Mouse (Mus musculus) forebrain, embryonic 12.5 days (tissue): ENCODE results near the gene Col9a3. TPM values are rescaled to one million over a fixed set of nuclear protein-coding genes. Genes with fewer than 3 reads are reported as not detected.
A peak's percentile ranks its signal among the peaks of the same experiment; 100 is the strongest.

Source experiments
- ATAC-seq: fragments of 200-750 bp; cut with Nextera tagmentation; 2 replicates; pipeline ENCODE4 v1.8.0; 2017; ENCODE audit warnings: moderate TSS enrichment; ENCODE audit not compliant: low FRiP score
- H3K27ac ChIP-seq: fragments of 300-500 bp; sonication (generic); 2 replicates; pipeline ENCODE4 v1.5.1; 2016; ENCODE audit warnings: mild to moderate bottlenecking
- H3K27me3 ChIP-seq: fragments of 300-500 bp; sonication (generic); 2 replicates; pipeline ENCODE4 v1.6.1; 2016; ENCODE audit warnings: mild to moderate bottlenecking
- H3K36me3 ChIP-seq: fragments of 300-500 bp; sonication (generic); replicated peaks from 2 replicates; pipeline ENCODE4 v1.6.1; 2016; ENCODE audit warnings: mild to moderate bottlenecking
- H3K4me1 ChIP-seq: fragments of 300-500 bp; sonication (generic); 2 replicates; pipeline ENCODE4 v1.6.1; 2016
- H3K4me2 ChIP-seq: fragments of 300-500 bp; sonication (generic); 2 replicates; pipeline ENCODE4 v1.6.1; 2016; ENCODE audit warnings: mild to moderate bottlenecking, moderate library complexity
- H3K4me3 ChIP-seq: fragments of 300-500 bp; sonication (generic); replicated peaks from 2 replicates; pipeline ENCODE4 v1.5.1; 2016; ENCODE audit warnings: mild to moderate bottlenecking
- H3K9ac ChIP-seq: fragments of 300-500 bp; sonication (generic); 2 replicates; pipeline ENCODE4 v1.6.1; 2016; ENCODE audit warnings: mild to moderate bottlenecking
- H3K9me3 ChIP-seq: fragments of 300-500 bp; sonication (generic); 2 replicates; pipeline ENCODE4 v1.6.1; 2016
- WGBS: fragments of 180-500 bp; shearing (Covaris S2); methylation state at CpG from one replicate; pipeline ENCODE4 v1.1.7; 2016; 5-methylcytosine and 5-hydroxymethylcytosine counted together
- polyA plus RNA-seq: library from polyadenylated mRNA; unstranded; fragments of >200 nt; fragmentation: Nextera tagmentation; extraction: Ambion mirVana; gene quantifications from 2 replicates; pipeline ENCODE4 v1.2.1, GENCODE M21; 2016

Col9a3 gene
- 25.7 and 28.6 TPM in 2 replicates for polyA plus RNA-seq

- H3K9me3 ChIP-seq = no peaks in the 10 kb centered on the region
- H3K27me3 ChIP-seq = peaks cover 51% of the 10 kb centered on the region
- ATAC-seq = no peak
- 46% methylated on average over 4 of the region's 4 CpGs for WGBS
- peak within 1 kb of the TSS; percentile 36 for H3K4me3 ChIP-seq
- H3K4me2 ChIP-seq = peak within 1 kb of the TSS; percentile 64
- H3K36me3 ChIP-seq = peaks cover 33% of the 10 kb centered on the region
- H3K27ac ChIP-seq = no peak within 1 kb of the TSS; the same call in 1 of the 2 replicates
- H3K4me1 ChIP-seq = peaks cover 23% of the 10 kb centered on the region
- H3K9ac ChIP-seq = peak within 1 kb of the TSS; percentile 51
These were observed at the start of gene Col9a3 for GRCm38 (mm10) chr2:180597490-180597889. Gene Col9a3 (plus strand): TSS chr2:180597790.

- Histone ChIP-seq H3K9ac (no peak overlapping the region), H3K9me3 (no peaks in the 10 kb centered on the region), H3K4me3 (no peak overlapping the region), H3K4me2 (no peak overlapping the region), H3K4me1 (peaks cover 11% of the 10 kb centered on the region), H3K27ac (no peak overlapping the region), H3K36me3 (no peaks in the 10 kb centered on the region), H3K27me3 (no peaks in the 10 kb centered on the region)
- ATAC-seq = no peak
- 83% methylated on average over 3 of the region's 3 CpGs for WGBS
These were observed 45.2 kb upstream of the Col9a3 start for GRCm38 (mm10) chr2:180552340-180552739.

- Histone ChIP-seq H3K4me2 (no peak overlapping the region), H3K9ac (no peak overlapping the region), H3K27ac (no peak overlapping the region), H3K4me3 (no peak overlapping the region), H3K4me1 (no peaks in the 10 kb centered on the region), H3K9me3 (no peaks in the 10 kb centered on the region), H3K36me3 (no peaks in the 10 kb centered on the region), H3K27me3 (no peaks in the 10 kb centered on the region)
- WGBS = 55% methylated on average over 3 of the region's 3 CpGs
- no peak for ATAC-seq
These were observed 42.4 kb upstream of the Col9a3 start for GRCm38 (mm10) chr2:180555219-180555618.

- H3K27ac ChIP-seq = no peak overlapping the region
- H3K4me1 ChIP-seq = no peaks in the 10 kb centered on the region
- no peak for ATAC-seq
- H3K9me3 ChIP-seq = no peaks in the 10 kb centered on the region
- H3K27me3 ChIP-seq = no peaks in the 10 kb centered on the region
- H3K4me2 ChIP-seq = no peak overlapping the region
- WGBS = 89% methylated on average over 3 of the region's 3 CpGs
- H3K4me3 ChIP-seq = no peak overlapping the region
- H3K36me3 ChIP-seq = no peaks in the 10 kb centered on the region
- no peak overlapping the region for H3K9ac ChIP-seq
These were observed 41.1 kb upstream of the Col9a3 start for GRCm38 (mm10) chr2:180556470-180556869.

GRCm38 (mm10) chr2:180560245-180560644, 37.3 kb upstream of the Col9a3 start:
- H3K27me3 ChIP-seq = peaks cover 25% of the 10 kb centered on the region; the same call in 1 of the 2 replicates
- no peak overlapping the region for H3K4me2 ChIP-seq
- no peak overlapping the region for H3K27ac ChIP-seq
- WGBS = 59% methylated on average over 5 of the region's 5 CpGs
- H3K4me3 ChIP-seq = no peak overlapping the region
- no peak overlapping the region for H3K9ac ChIP-seq
- no peaks in the 10 kb centered on the region for H3K4me1 ChIP-seq
- no peaks in the 10 kb centered on the region for H3K9me3 ChIP-seq
- H3K36me3 ChIP-seq = no peaks in the 10 kb centered on the region
- ATAC-seq = no peak

- peaks cover 28% of the 10 kb centered on the region; the same call in 1 of the 2 replicates for H3K27me3 ChIP-seq
- 78% methylated on average over 5 of the region's 5 CpGs for WGBS
- no peak overlapping the region for H3K9ac ChIP-seq
- H3K4me3 ChIP-seq = no peak overlapping the region
- ATAC-seq = no peak
- no peaks in the 10 kb centered on the region for H3K9me3 ChIP-seq
- no peak overlapping the region for H3K4me2 ChIP-seq
- no peak overlapping the region for H3K27ac ChIP-seq
- H3K36me3 ChIP-seq = no peaks in the 10 kb centered on the region
- no peaks in the 10 kb centered on the region for H3K4me1 ChIP-seq
These were observed 35.4 kb upstream of the Col9a3 start for GRCm38 (mm10) chr2:180562146-180562545.

- H3K27ac ChIP-seq = no peak overlapping the region
- no peak overlapping the region for H3K4me2 ChIP-seq
- H3K36me3 ChIP-seq = no peaks in the 10 kb centered on the region
- ATAC-seq = no peak
- H3K27me3 ChIP-seq = peaks cover 28% of the 10 kb centered on the region; the same call in 1 of the 2 replicates
- no peaks in the 10 kb centered on the region for H3K4me1 ChIP-seq
- no peaks in the 10 kb centered on the region for H3K9me3 ChIP-seq
- no peak overlapping the region for H3K9ac ChIP-seq
- no peak overlapping the region for H3K4me3 ChIP-seq
- WGBS = 69% methylated on average over 6 of the region's 6 CpGs
These were observed 34.3 kb upstream of the Col9a3 start for GRCm38 (mm10) chr2:180563296-180563695.

- no peak overlapping the region for H3K4me3 ChIP-seq
- H3K27me3 ChIP-seq = peaks cover 28% of the 10 kb centered on the region; the same call in 1 of the 2 replicates
- H3K4me2 ChIP-seq = no peak overlapping the region
- H3K9me3 ChIP-seq = no peaks in the 10 kb centered on the region
- WGBS = 44% methylated on average over 5 of the region's 5 CpGs
- H3K36me3 ChIP-seq = no peaks in the 10 kb centered on the region
- ATAC-seq = no peak
- no peak overlapping the region for H3K27ac ChIP-seq
- H3K4me1 ChIP-seq = peaks cover 3% of the 10 kb centered on the region; the same call in 1 of the 2 replicates
- no peak overlapping the region for H3K9ac ChIP-seq
These were observed 33.7 kb upstream of the Col9a3 start for GRCm38 (mm10) chr2:180563841-180564240.

GRCm38 (mm10) chr2:180566240-180566913, 31.2 kb upstream of the Col9a3 start:
- ATAC-seq = no peak
- no peak overlapping the region for H3K4me2 ChIP-seq
- H3K9me3 ChIP-seq = no peaks in the 10 kb centered on the region
- H3K27me3 ChIP-seq = peaks cover 37% of the 10 kb centered on the region
- H3K36me3 ChIP-seq = no peaks in the 10 kb centered on the region
- H3K4me3 ChIP-seq = no peak overlapping the region
- WGBS = 38% methylated on average over 13 of the region's 13 CpGs
- H3K9ac ChIP-seq = no peak overlapping the region
- H3K4me1 ChIP-seq = peaks cover 11% of the 10 kb centered on the region
- no peak overlapping the region for H3K27ac ChIP-seq

- peak; percentile 55; the same call in 1 of the 2 replicates for ATAC-seq
- Histone ChIP-seq H3K27me3 (peaks cover 18% of the 10 kb centered on the region), H3K9ac (no peak overlapping the region), H3K4me1 (peaks cover 11% of the 10 kb centered on the region), H3K4me2 (no peak overlapping the region), H3K9me3 (no peaks in the 10 kb centered on the region), H3K4me3 (no peak overlapping the region), H3K27ac (no peak overlapping the region), H3K36me3 (no peaks in the 10 kb centered on the region)
- 42% methylated on average over 3 of the region's 3 CpGs for WGBS
These were observed 28.5 kb upstream of the Col9a3 start for GRCm38 (mm10) chr2:180569028-180569643.

GRCm38 (mm10) chr2:180576482-180576881, 21.1 kb upstream of the Col9a3 start:
- H3K9me3 ChIP-seq = no peaks in the 10 kb centered on the region
- H3K4me2 ChIP-seq = no peak overlapping the region
- no peak overlapping the region for H3K27ac ChIP-seq
- no peak for ATAC-seq
- H3K27me3 ChIP-seq = 0 out of 2 replicates have a peak, but pooled peaks cover 5% of the 10 kb centered on the region
- H3K4me1 ChIP-seq = peaks cover 3% of the 10 kb centered on the region; the same call in 1 of the 2 replicates
- H3K36me3 ChIP-seq = no peaks in the 10 kb centered on the region
- WGBS = 44% methylated on average over 4 of the region's 4 CpGs
- H3K4me3 ChIP-seq = no peak overlapping the region
- H3K9ac ChIP-seq = no peak overlapping the region

GRCm38 (mm10) chr2:180578686-180579085, 18.9 kb upstream of the Col9a3 start:
- 0 out of 2 replicates have a peak, but pooled peaks cover 5% of the 10 kb centered on the region for H3K27me3 ChIP-seq
- no peaks in the 10 kb centered on the region for H3K9me3 ChIP-seq
- ATAC-seq = 0 out of 2 replicates have a peak, but pooled peaks have one; percentile 33
- peaks cover 14% of the 10 kb centered on the region for H3K4me1 ChIP-seq
- no peak overlapping the region for H3K4me2 ChIP-seq
- H3K4me3 ChIP-seq = no peak overlapping the region
- WGBS = 7% methylated on average over 3 of the region's 3 CpGs
- no peak overlapping the region for H3K9ac ChIP-seq
- H3K36me3 ChIP-seq = no peaks in the 10 kb centered on the region
- H3K27ac ChIP-seq = no peak overlapping the region
